Mouse (Mus musculus): ENCODE data around the gene Dchs2. TPM values are rescaled to one million over a fixed set of nuclear protein-coding genes. Genes with fewer than 3 reads are reported as not detected.

Gene Dchs2
- polyA plus RNA-seq, 1 experiment = 0.05 TPM

GRCm38 (mm10) chr3:83212578-83212977 lies 84.8 kb downstream of the Dchs2 start:
- Histone ChIP-seq H3K4me3 (ENCODE audit: extremely low read depth, insufficient read depth, insufficient read length) (no peak overlapping the region), H3K27me3 (ENCODE audit: control insufficient read depth, insufficient read depth, low read length) (no peaks in the 10 kb centered on the region), H3K36me3 (ENCODE audit: control insufficient read depth, insufficient read depth, low read length) (no peaks in the 10 kb centered on the region), H3K4me1 (ENCODE audit: control insufficient read depth, insufficient read depth, insufficient read length) (no peaks in the 10 kb centered on the region), H3K27ac (ENCODE audit: insufficient read depth, low read length) (no peak overlapping the region)
- no peak for DNase-seq (ENCODE audit: low read depth in 1 of 2, low spot score in 2 of 2)
- TF ChIP-seq CTCF (IDR thresholded peaks at IDR 0.05; ENCODE audit: extremely low read depth, insufficient read depth, insufficient read length, insufficient replicate concordance) (no peak), POLR2A (IDR thresholded peaks at IDR 0.05; ENCODE audit: low read depth, low read length) (no peak)
- WGBS = 65% methylated on average over 7 of the region's 7 CpGs

- no peak for TF ChIP-seq CTCF (IDR thresholded peaks at IDR 0.05; ENCODE audit: extremely low read depth, insufficient read depth, insufficient read length, insufficient replicate concordance)
- no peaks in the 10 kb centered on the region for H3K27me3 ChIP-seq (ENCODE audit: control insufficient read depth, insufficient read depth, low read length)
- no peak overlapping the region for H3K27ac ChIP-seq (ENCODE audit: insufficient read depth, low read length)
- no peak for DNase-seq (ENCODE audit: low read depth in 1 of 2, low spot score in 2 of 2)
- H3K36me3 ChIP-seq (ENCODE audit: control insufficient read depth, insufficient read depth, low read length) = no peaks in the 10 kb centered on the region
- 88% methylated on average over 4 of the region's 4 CpGs for WGBS
- no peak overlapping the region for H3K4me3 ChIP-seq (ENCODE audit: extremely low read depth, insufficient read depth, insufficient read length)
- no peaks in the 10 kb centered on the region for H3K4me1 ChIP-seq (ENCODE audit: control insufficient read depth, insufficient read depth, insufficient read length)
These were observed 90.3 kb downstream of the Dchs2 start for GRCm38 (mm10) chr3:83218059-83218458.

GRCm38 (mm10) chr3:83220101-83220500 lies 92.4 kb downstream of the Dchs2 start:
- Histone ChIP-seq H3K36me3 (ENCODE audit: control insufficient read depth, insufficient read depth, low read length) (no peaks in the 10 kb centered on the region), H3K4me3 (ENCODE audit: extremely low read depth, insufficient read depth, insufficient read length) (no peak overlapping the region), H3K27ac (ENCODE audit: insufficient read depth, low read length) (no peak overlapping the region), H3K4me1 (ENCODE audit: control insufficient read depth, insufficient read depth, insufficient read length) (no peaks in the 10 kb centered on the region), H3K27me3 (ENCODE audit: control insufficient read depth, insufficient read depth, low read length) (no peaks in the 10 kb centered on the region)
- TF ChIP-seq CTCF (IDR thresholded peaks at IDR 0.05; ENCODE audit: extremely low read depth, insufficient read depth, insufficient read length, insufficient replicate concordance) (no peak), POLR2A (IDR thresholded peaks at IDR 0.05; ENCODE audit: low read depth, low read length) (no peak)
- WGBS = 85% methylated on average over 2 of the region's 2 CpGs
- no peak for DNase-seq (ENCODE audit: low read depth in 1 of 2, low spot score in 2 of 2)

- H3K36me3 ChIP-seq (ENCODE audit: control insufficient read depth, insufficient read depth, low read length) = no peaks in the 10 kb centered on the region
- TF ChIP-seq CTCF (IDR thresholded peaks at IDR 0.05; ENCODE audit: extremely low read depth, insufficient read depth, insufficient read length, insufficient replicate concordance) = no peak
- TF ChIP-seq POLR2A (IDR thresholded peaks at IDR 0.05; ENCODE audit: low read depth, low read length) = no peak
- no peak overlapping the region for H3K27ac ChIP-seq (ENCODE audit: insufficient read depth, low read length)
- H3K4me1 ChIP-seq (ENCODE audit: control insufficient read depth, insufficient read depth, insufficient read length) = no peaks in the 10 kb centered on the region
- H3K4me3 ChIP-seq (ENCODE audit: extremely low read depth, insufficient read depth, insufficient read length) = no peak overlapping the region
- 63% methylated on average over 5 of the region's 5 CpGs for WGBS
- no peak for DNase-seq (ENCODE audit: low read depth in 1 of 2, low spot score in 2 of 2)
- H3K27me3 ChIP-seq (ENCODE audit: control insufficient read depth, insufficient read depth, low read length) = no peaks in the 10 kb centered on the region
These were observed 94.4 kb downstream of the Dchs2 start for GRCm38 (mm10) chr3:83222125-83222524.

GRCm38 (mm10) chr3:83228383-83228782 lies 100.6 kb downstream of the Dchs2 start:
- WGBS = 80% methylated on average over 9 of the region's 9 CpGs
- Histone ChIP-seq H3K27me3 (ENCODE audit: control insufficient read depth, insufficient read depth, low read length) (no peaks in the 10 kb centered on the region), H3K4me3 (ENCODE audit: extremely low read depth, insufficient read depth, insufficient read length) (no peak overlapping the region), H3K27ac (ENCODE audit: insufficient read depth, low read length) (no peak overlapping the region), H3K36me3 (ENCODE audit: control insufficient read depth, insufficient read depth, low read length) (no peaks in the 10 kb centered on the region), H3K4me1 (ENCODE audit: control insufficient read depth, insufficient read depth, insufficient read length) (no peaks in the 10 kb centered on the region)
- TF ChIP-seq CTCF (IDR thresholded peaks at IDR 0.05; ENCODE audit: extremely low read depth, insufficient read depth, insufficient read length, insufficient replicate concordance) (no peak), POLR2A (IDR thresholded peaks at IDR 0.05; ENCODE audit: low read depth, low read length) (no peak)
- no peak for DNase-seq (ENCODE audit: low read depth in 1 of 2, low spot score in 2 of 2)

- 86% methylated on average over 2 of the region's 2 CpGs for WGBS
- Histone ChIP-seq H3K4me1 (ENCODE audit: control insufficient read depth, insufficient read depth, insufficient read length) (no peaks in the 10 kb centered on the region), H3K27ac (ENCODE audit: insufficient read depth, low read length) (no peak overlapping the region), H3K27me3 (ENCODE audit: control insufficient read depth, insufficient read depth, low read length) (no peaks in the 10 kb centered on the region), H3K4me3 (ENCODE audit: extremely low read depth, insufficient read depth, insufficient read length) (no peak overlapping the region), H3K36me3 (ENCODE audit: control insufficient read depth, insufficient read depth, low read length) (no peaks in the 10 kb centered on the region)
- TF ChIP-seq CTCF (IDR thresholded peaks at IDR 0.05; ENCODE audit: extremely low read depth, insufficient read depth, insufficient read length, insufficient replicate concordance) (no peak), POLR2A (IDR thresholded peaks at IDR 0.05; ENCODE audit: low read depth, low read length) (no peak)
- DNase-seq (ENCODE audit: low read depth in 1 of 2, low spot score in 2 of 2) = no peak
These were observed 102.6 kb downstream of the Dchs2 start for GRCm38 (mm10) chr3:83230326-83230725.

GRCm38 (mm10) chr3:83234457-83234856 lies 106.7 kb downstream of the Dchs2 start:
- H3K4me1 ChIP-seq (ENCODE audit: control insufficient read depth, insufficient read depth, insufficient read length) = no peaks in the 10 kb centered on the region
- TF ChIP-seq POLR2A (IDR thresholded peaks at IDR 0.05; ENCODE audit: low read depth, low read length) = no peak
- TF ChIP-seq CTCF (IDR thresholded peaks at IDR 0.05; ENCODE audit: extremely low read depth, insufficient read depth, insufficient read length, insufficient replicate concordance) = no peak
- H3K27ac ChIP-seq (ENCODE audit: insufficient read depth, low read length) = no peak overlapping the region
- no peak for DNase-seq (ENCODE audit: low read depth in 1 of 2, low spot score in 2 of 2)
- no peak overlapping the region for H3K4me3 ChIP-seq (ENCODE audit: extremely low read depth, insufficient read depth, insufficient read length)
- WGBS = 36% methylated on average over 4 of the region's 4 CpGs
- no peaks in the 10 kb centered on the region for H3K36me3 ChIP-seq (ENCODE audit: control insufficient read depth, insufficient read depth, low read length)
- H3K27me3 ChIP-seq (ENCODE audit: control insufficient read depth, insufficient read depth, low read length) = no peaks in the 10 kb centered on the region

All from spleen, adult 2 months (tissue).